Mouse (Mus musculus) spleen, adult 2 months (tissue): ENCODE measurements around the gene Dph7. TPM values are rescaled to one million over a fixed set of nuclear protein-coding genes. Genes with fewer than 3 reads are reported as not detected.
A peak's percentile ranks its signal among the peaks of the same experiment; 100 is the strongest.

Experiments
- DNase-seq, 2 experiments: peaks; one replicate each; pipeline versions ENCODE4 v3.0.0 to v3.0.0-alpha.2; 2012 to 2021; ENCODE audit warnings: low spot score in 2 of 2, low read depth in 1 of 2
- H3K27ac ChIP-seq: fragments of 200-500 bp; 2 replicates; pipeline ENCODE4 v1.5.1; 2012; ENCODE audit warnings: low read length, inconsistent platforms; ENCODE audit not compliant: insufficient read depth
- H3K27me3 ChIP-seq: fragments of 200-500 bp; 2 replicates; pipeline ENCODE4 v1.6.1; 2012; ENCODE audit warnings: mild to moderate bottlenecking, moderate library complexity, low read length, inconsistent platforms; ENCODE audit not compliant: control insufficient read depth, insufficient read depth
- H3K36me3 ChIP-seq: fragments of 200-500 bp; 2 replicates; pipeline ENCODE4 v1.6.1; 2012; ENCODE audit warnings: mild to moderate bottlenecking, low read length, inconsistent platforms; ENCODE audit not compliant: control insufficient read depth, insufficient read depth
- H3K4me1 ChIP-seq: fragments of 200-500 bp; 2 replicates; pipeline ENCODE4 v1.6.1; 2011; ENCODE audit warnings: inconsistent platforms; ENCODE audit not compliant: control insufficient read depth, insufficient read depth, insufficient read length
- H3K4me3 ChIP-seq: fragments of 200-500 bp; 2 replicates; pipeline ENCODE4 v1.5.1; 2011; ENCODE audit warnings: mild to moderate bottlenecking, inconsistent platforms; ENCODE audit not compliant: insufficient read depth, insufficient read length; ENCODE audit errors: extremely low read depth
- CTCF ChIP-seq: fragments of 200-500 bp; IDR thresholded peaks from 2 replicates; pipeline ENCODE4 v1.5.1; 2011; ENCODE audit warnings: mild to moderate bottlenecking, inconsistent platforms; ENCODE audit not compliant: insufficient read depth, insufficient read length, insufficient replicate concordance; ENCODE audit errors: extremely low read depth
- POLR2A ChIP-seq: fragments of 200-500 bp; IDR thresholded peaks from 2 replicates; pipeline ENCODE4 v1.6.1; 2011; ENCODE audit warnings: low read depth, low read length, inconsistent platforms
- WGBS: fragments of 180-500 bp; shearing (Covaris S2); methylation state at CpG from one replicate; pipeline ENCODE4 v1.1.7; 2018; 5-methylcytosine and 5-hydroxymethylcytosine counted together
- polyA plus RNA-seq: library from polyadenylated mRNA; depleted of rRNA; stranded (reverse); fragments of >200 nt; gene quantifications from 2 replicates; pipeline ENCODE4 v1.2.3, GENCODE M21; 2012; rRNA removed

Gene Dph7
- polyA plus RNA-seq = 16.0 and 18.3 TPM in 2 replicates

GRCm38 (mm10) chr2:24962304-24963000, at the start of gene Dph7:
TSS of gene Dph7 (plus strand) at chr2:24962400.
- no peaks in the 10 kb centered on the region for H3K27me3 ChIP-seq
- H3K36me3 ChIP-seq = peaks cover 11% of the 10 kb centered on the region
- H3K4me1 ChIP-seq = peaks cover 6% of the 10 kb centered on the region; the same call in 1 of the 2 replicates
- H3K27ac ChIP-seq = peak within 1 kb of the TSS; percentile 36
- WGBS = under 1% methylated on average over 28 of the region's 28 CpGs
- TF ChIP-seq POLR2A = peak; percentile 57; the same call in 1 of the 2 replicates
- peak; percentile 77; the same call in 1 of the 2 replicates for TF ChIP-seq CTCF
- peak within 1 kb of the TSS; percentile 81 for H3K4me3 ChIP-seq
- peak; percentile 66 to 86 for DNase-seq

GRCm38 (mm10) chr2:24912589-24912988, 49.6 kb upstream of the Dph7 start:
- Histone ChIP-seq H3K4me1 (0 out of 2 replicates have a peak, but pooled peaks cover 2% of the 10 kb centered on the region), H3K4me3 (no peak overlapping the region), H3K36me3 (no peaks in the 10 kb centered on the region), H3K27ac (no peak overlapping the region), H3K27me3 (no peaks in the 10 kb centered on the region)
- TF ChIP-seq CTCF (no peak), POLR2A (no peak)
- DNase-seq = no peak

- no peak for TF ChIP-seq POLR2A
- no peak for TF ChIP-seq CTCF
- 98% methylated on average over 3 of the region's 3 CpGs for WGBS
- DNase-seq = no peak
Measured at GRCm38 (mm10) chr2:24914762-24915161, 47.4 kb upstream of the Dph7 start.

DNA sequence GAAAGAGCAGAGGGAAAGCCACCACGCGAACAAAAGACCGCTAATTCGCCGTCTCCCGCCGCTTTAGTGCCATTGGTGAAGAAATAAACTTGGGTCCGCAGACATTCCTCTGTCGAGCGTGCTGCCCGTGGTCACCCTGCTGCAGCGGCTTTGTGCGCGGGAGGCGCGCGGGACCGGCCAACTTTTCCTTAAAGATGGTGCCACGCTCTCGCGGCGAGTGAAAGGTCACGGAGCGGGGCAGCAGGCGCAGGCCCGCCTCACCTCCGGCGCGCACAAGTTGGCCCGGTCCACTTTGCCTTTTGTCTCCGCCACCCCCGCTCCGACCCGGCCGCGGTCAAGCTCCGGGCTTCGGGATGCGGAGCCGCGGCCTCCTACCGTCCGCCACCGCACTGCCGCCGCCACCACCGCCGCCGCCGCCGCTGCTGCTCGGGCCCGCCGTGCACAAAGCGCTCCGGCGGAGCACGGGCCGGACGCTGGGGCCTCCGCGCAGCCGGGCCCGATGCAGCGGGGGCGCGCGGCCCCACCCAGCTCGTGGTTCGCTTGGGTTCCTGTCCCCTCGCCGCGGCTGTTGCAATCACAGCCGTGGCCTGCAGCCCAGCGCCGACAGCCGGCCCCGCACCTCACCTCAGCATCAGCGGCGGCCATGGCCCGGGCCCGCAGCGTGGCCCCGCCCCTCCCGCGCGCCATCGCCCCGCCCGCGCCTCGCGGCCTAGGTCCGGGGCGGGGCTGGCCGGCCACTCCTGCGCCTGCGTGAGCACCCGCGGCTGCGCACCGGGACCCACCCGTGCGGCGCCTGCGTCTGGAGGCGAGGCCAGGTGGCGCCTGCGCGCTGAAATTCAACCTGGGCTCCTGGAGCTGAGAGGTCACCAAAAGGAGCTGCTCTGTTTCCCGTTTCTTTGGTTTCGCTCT, 43.0 kb upstream of the Dph7 start, which contains the start of gene Ehmt1:
Gene Ehmt1 (minus strand): TSS at position 685 of the 909 bp plus-strand sequence.
- peak; percentile 84 to 94 for DNase-seq
- TF ChIP-seq CTCF (no peak), POLR2A (peak; percentile 58)
- H3K4me1 ChIP-seq = peaks cover 2% of the 10 kb centered on the region; the same call in 1 of the 2 replicates
- no peaks in the 10 kb centered on the region for H3K27me3 ChIP-seq
- no peaks in the 10 kb centered on the region for H3K36me3 ChIP-seq
- peak within 1 kb of the TSS; percentile 96 for H3K4me3 ChIP-seq
- under 1% methylated on average over 111 of the region's 112 CpGs for WGBS
- peak within 1 kb of the TSS; percentile 79 for H3K27ac ChIP-seq

More at GRCm38 (mm10) chr2:24914762-24915161, 47.4 kb upstream of the Dph7 start:
- H3K36me3 ChIP-seq = no peaks in the 10 kb centered on the region
- peaks cover 2% of the 10 kb centered on the region; the same call in 1 of the 2 replicates for H3K4me1 ChIP-seq
- no peak overlapping the region for H3K27ac ChIP-seq
- no peaks in the 10 kb centered on the region for H3K27me3 ChIP-seq
- no peak overlapping the region for H3K4me3 ChIP-seq

DNA sequence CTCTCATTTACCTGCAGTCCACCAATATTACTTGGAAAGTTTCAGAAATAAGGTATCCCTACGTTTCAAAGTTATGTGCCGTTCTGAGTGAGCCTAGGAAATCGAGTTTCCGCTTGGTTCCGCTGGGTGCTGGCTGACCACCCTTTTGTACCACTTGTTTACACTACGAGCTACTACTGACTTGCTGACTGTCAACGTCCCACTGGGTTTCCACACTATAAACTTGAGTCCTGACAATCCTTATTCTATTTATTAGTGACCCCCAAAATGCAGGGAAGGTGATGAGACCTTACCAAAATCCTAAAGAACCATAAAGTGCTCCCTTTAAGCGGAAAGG, 42.4 kb upstream of the Dph7 start:
- Histone ChIP-seq H3K36me3 (0 out of 2 replicates have a peak, but pooled peaks cover under 1% of the 10 kb centered on the region), H3K27me3 (no peaks in the 10 kb centered on the region), H3K4me1 (peaks cover 2% of the 10 kb centered on the region; the same call in 1 of the 2 replicates), H3K4me3 (peak overlapping the region; percentile 60), H3K27ac (peak overlapping the region; percentile 69)
- DNase-seq = no peak
- no peak for TF ChIP-seq CTCF
- TF ChIP-seq POLR2A = no peak
- WGBS = 12% methylated on average over 8 of the region's 8 CpGs

DNA sequence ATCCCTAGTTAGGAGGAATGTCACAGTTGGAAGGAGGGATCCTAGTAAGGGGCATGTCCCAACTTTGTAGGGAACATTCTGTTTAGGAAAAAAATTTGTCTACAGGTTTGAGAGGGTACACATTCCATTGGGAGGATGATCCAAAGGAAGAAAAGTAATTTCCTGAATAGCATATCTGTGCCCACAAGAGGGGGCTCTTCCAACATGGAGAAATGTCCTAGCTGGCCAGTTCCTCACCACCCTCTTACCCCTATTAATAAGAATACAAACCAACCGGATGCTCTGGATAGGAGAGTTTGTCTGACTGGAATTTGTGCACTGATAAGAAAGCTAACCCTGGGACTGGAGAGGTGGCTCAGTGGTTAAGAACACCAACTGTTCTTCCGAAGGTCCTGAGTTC, 38.6 kb upstream of the Dph7 start:
- DNase-seq = no peak
- Histone ChIP-seq H3K4me1 (peaks cover 5% of the 10 kb centered on the region), H3K36me3 (peaks cover 14% of the 10 kb centered on the region), H3K27me3 (no peaks in the 10 kb centered on the region), H3K27ac (no peak overlapping the region), H3K4me3 (no peak overlapping the region)
- WGBS = 77% methylated on average over 2 of the region's 2 CpGs
- TF ChIP-seq CTCF = no peak
- TF ChIP-seq POLR2A = no peak
